Mouse (Mus musculus) MEL-GATA-1-ER (cell line): ENCODE data around the gene Ralbp1.

Source experiments
- DNase-seq: peaks from one replicate; pipeline ENCODE4 v3.0.0-alpha.2; 2012; ENCODE audit warnings: low read depth; ENCODE audit errors: extremely low read depth

The Ralbp1 gene

GRCm38 (mm10) chr17:65800451-65800850 lies 85.1 kb downstream of the Ralbp1 start:
- DNase-seq = no peak

- no peak for DNase-seq
These were observed 86.2 kb downstream of the Ralbp1 start for GRCm38 (mm10) chr17:65799353-65799752.

- DNase-seq = no peak
These were observed 87.2 kb downstream of the Ralbp1 start for GRCm38 (mm10) chr17:65798446-65798845.
